Mouse (Mus musculus) liver, postnatal 0 days (tissue): ENCODE results near the gene Ddx25.

Experiments used
- CTCF ChIP-seq: sonication (generic); IDR thresholded peaks from 2 replicates; pipeline ENCODE4 v1.5.1; 2016; ENCODE audit warnings: antibody characterized with exemption, low read depth
- EP300 ChIP-seq: IDR thresholded peaks from 2 replicates; pipeline ENCODE4 v1.6.1; 2016; ENCODE audit warnings: antibody characterized with exemption, low read depth, mild to moderate bottlenecking

GRCm38 (mm10) chr9:35574416-35574815, 16.1 kb upstream of the Ddx25 start:
- TF ChIP-seq CTCF: no peak
- TF ChIP-seq EP300: no peak
